Mouse (Mus musculus) small intestine, adult 2 months (tissue): ENCODE measurements at regions not wholly inside any gene's neighbourhood (a gene's known extent, or its start where the extent isn't known, plus 50 kb on each side); places are given as distances from the start of the nearest gene placed in this dataset.
A peak's percentile ranks its signal among the peaks of the same experiment; 100 is the strongest.

Source experiments
- H3K27ac ChIP-seq: fragments of 200-500 bp; 2 replicates; pipeline ENCODE4 v1.5.1; 2012; ENCODE audit warnings: low read depth, low read length, control low read depth, inconsistent platforms; ENCODE audit not compliant: insufficient read depth
- H3K27me3 ChIP-seq: fragments of 200-500 bp; 2 replicates; pipeline ENCODE4 v1.6.1; 2012; ENCODE audit warnings: mild to moderate bottlenecking, moderate library complexity, low read length, inconsistent platforms; ENCODE audit not compliant: control insufficient read depth, insufficient read depth
- H3K36me3 ChIP-seq: fragments of 200-500 bp; 2 replicates; pipeline ENCODE4 v1.6.1; 2012; ENCODE audit warnings: mild to moderate bottlenecking, low read length, control low read depth, inconsistent platforms; ENCODE audit not compliant: control insufficient read depth, insufficient read depth
- H3K4me1 ChIP-seq: fragments of 200-500 bp; 2 replicates; pipeline ENCODE4 v1.6.1; 2012; ENCODE audit warnings: low read length, inconsistent platforms, mixed read lengths; ENCODE audit not compliant: control insufficient read depth, insufficient read depth, insufficient read length
- H3K4me3 ChIP-seq: fragments of 200-500 bp; 2 replicates; pipeline ENCODE4 v1.5.1; 2012; ENCODE audit warnings: low read depth, mild to moderate bottlenecking, control low read depth, inconsistent platforms, low read length, moderate library complexity
- CTCF ChIP-seq: fragments of 200-500 bp; IDR thresholded peaks from 2 replicates; pipeline ENCODE4 v1.5.1; 2012; ENCODE audit warnings: low read depth, mild to moderate bottlenecking, control low read depth, inconsistent platforms, low read length, moderate library complexity, mixed read lengths; ENCODE audit not compliant: insufficient replicate concordance, insufficient read length; ENCODE audit errors: extremely low read depth
- POLR2A ChIP-seq: fragments of 200-500 bp; IDR thresholded peaks from 2 replicates; pipeline ENCODE4 v1.6.1; 2012; ENCODE audit warnings: low read depth, mild to moderate bottlenecking, control low read depth, inconsistent platforms, low read length, moderate library complexity
- WGBS: fragments of 180-500 bp; shearing (Covaris S2); methylation state at CpG from one replicate; pipeline ENCODE4 v1.1.7; 2018; 5-methylcytosine and 5-hydroxymethylcytosine counted together

DNA sequence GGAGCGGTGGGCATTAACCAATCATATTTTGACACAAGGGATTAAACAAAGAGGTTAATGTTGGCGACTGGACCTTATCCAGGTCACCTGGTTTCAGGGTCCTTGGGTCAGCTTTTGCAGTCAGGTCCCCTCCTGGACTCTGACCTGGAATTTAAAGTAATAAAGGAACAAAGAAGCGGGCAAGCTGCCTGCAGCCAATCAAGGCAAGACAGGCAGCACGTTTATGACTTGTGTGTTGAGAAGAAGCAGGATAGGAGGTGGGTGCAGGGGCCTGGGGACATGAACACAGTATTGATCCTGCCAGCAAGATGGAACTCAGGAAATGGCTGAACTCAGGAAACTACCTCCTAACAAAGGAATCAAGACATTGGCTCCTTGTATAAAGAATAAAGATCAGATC is 108.5 kb downstream of the Olfm1 start:
- no peak for TF ChIP-seq CTCF
- no peak overlapping the region for H3K4me3 ChIP-seq
- H3K27ac ChIP-seq = no peak overlapping the region
- no peaks in the 10 kb centered on the region for H3K4me1 ChIP-seq
- H3K27me3 ChIP-seq = no peaks in the 10 kb centered on the region
- 19% methylated on average over 4 of the region's 4 CpGs for WGBS
- H3K36me3 ChIP-seq = no peaks in the 10 kb centered on the region

DNA sequence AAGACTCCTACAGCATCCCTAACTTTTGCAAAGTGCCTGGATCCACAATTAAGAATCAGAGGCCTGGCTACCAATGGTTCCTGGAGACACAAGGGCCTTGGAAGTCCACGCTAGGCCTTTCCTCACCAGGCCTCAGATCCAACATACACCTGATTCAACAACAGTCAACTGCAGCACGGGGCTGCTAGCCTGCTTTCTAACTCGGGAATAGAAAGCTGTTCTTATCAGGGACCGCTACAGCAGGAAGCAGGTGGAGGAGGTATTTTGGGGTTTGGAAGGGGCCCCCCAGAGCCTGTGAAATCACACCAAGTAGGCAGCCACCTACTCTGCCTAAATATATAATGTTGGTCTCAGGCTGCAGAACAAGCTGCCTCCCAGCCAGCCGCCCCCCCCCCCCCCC is 111.1 kb downstream of the Olfm1 start:
- no peak overlapping the region for H3K27ac ChIP-seq
- TF ChIP-seq CTCF (no peak), POLR2A (no peak)
- no peaks in the 10 kb centered on the region for H3K36me3 ChIP-seq
- no peak overlapping the region for H3K4me3 ChIP-seq
- WGBS = 71% methylated on average over 5 of the region's 5 CpGs
- H3K27me3 ChIP-seq = no peaks in the 10 kb centered on the region
- no peaks in the 10 kb centered on the region for H3K4me1 ChIP-seq

DNA sequence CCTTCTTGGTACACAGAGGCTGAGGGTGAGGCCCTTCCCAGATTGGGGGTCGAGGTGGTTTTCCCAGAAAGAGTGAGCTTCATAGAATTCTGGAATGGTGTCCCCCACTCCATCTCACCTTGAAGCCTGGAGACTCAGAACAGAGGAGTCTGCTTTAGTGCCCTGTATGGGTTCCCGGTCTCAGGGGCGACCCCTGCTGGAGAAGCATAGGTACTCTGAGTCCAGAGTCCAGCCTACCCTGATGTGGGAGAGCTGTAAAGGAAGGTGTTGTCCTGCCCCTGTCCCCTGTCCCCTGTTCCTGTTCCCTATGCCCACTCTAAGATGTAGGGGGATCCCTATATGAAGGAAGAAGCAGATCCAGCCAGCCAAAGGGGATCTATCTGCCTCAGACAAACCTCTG is 111.9 kb downstream of the Olfm1 start:
- no peaks in the 10 kb centered on the region for H3K27me3 ChIP-seq
- no peaks in the 10 kb centered on the region for H3K4me1 ChIP-seq
- H3K36me3 ChIP-seq = no peaks in the 10 kb centered on the region
- H3K4me3 ChIP-seq = no peak overlapping the region
- no peak overlapping the region for H3K27ac ChIP-seq
- 9% methylated on average over 3 of the region's 3 CpGs for WGBS
- TF ChIP-seq CTCF (peak; percentile 76; the same call in 1 of the 2 replicates), POLR2A (no peak)

GRCm38 (mm10) chr2:28309122-28309521 is 116.3 kb downstream of the Olfm1 start:
- Histone ChIP-seq H3K4me3 (no peak overlapping the region), H3K27me3 (no peaks in the 10 kb centered on the region), H3K27ac (no peak overlapping the region), H3K36me3 (no peaks in the 10 kb centered on the region), H3K4me1 (no peaks in the 10 kb centered on the region)
- WGBS = 89% methylated on average over 5 of the region's 5 CpGs
- TF ChIP-seq POLR2A (no peak), CTCF (no peak)

DNA sequence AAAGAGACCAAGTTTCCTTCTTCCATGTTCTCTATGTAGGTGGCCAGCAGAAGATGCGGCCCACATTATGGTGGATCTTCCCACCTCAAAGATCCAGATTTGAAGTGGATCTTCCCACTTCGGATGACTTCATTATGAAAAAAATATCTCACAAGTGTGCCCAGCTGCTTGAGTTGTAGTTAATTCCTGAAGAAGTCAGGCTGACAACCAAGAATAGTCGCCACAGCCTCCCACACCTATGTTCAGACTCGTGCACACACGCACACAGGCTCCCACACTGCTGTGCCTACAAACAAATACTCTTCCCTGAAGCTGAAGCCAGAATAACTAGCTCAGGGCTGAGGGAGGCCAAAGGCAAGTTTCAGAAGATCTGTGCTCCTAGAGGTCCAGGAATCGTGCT is 119.4 kb downstream of the Olfm1 start:
- Histone ChIP-seq H3K4me1 (no peaks in the 10 kb centered on the region), H3K27me3 (no peaks in the 10 kb centered on the region), H3K36me3 (no peaks in the 10 kb centered on the region), H3K27ac (no peak overlapping the region), H3K4me3 (no peak overlapping the region)
- TF ChIP-seq POLR2A = no peak
- no peak for TF ChIP-seq CTCF
- WGBS = 80% methylated on average over 6 of the region's 6 CpGs

GRCm38 (mm10) chr2:28325502-28325901 is 121.1 kb upstream of the Ppp1r26 start:
- Histone ChIP-seq H3K4me3 (no peak overlapping the region), H3K36me3 (no peaks in the 10 kb centered on the region), H3K4me1 (no peaks in the 10 kb centered on the region), H3K27ac (no peak overlapping the region), H3K27me3 (no peaks in the 10 kb centered on the region)
- TF ChIP-seq CTCF (no peak), POLR2A (no peak)
- 44% methylated on average over 11 of the region's 11 CpGs for WGBS

DNA sequence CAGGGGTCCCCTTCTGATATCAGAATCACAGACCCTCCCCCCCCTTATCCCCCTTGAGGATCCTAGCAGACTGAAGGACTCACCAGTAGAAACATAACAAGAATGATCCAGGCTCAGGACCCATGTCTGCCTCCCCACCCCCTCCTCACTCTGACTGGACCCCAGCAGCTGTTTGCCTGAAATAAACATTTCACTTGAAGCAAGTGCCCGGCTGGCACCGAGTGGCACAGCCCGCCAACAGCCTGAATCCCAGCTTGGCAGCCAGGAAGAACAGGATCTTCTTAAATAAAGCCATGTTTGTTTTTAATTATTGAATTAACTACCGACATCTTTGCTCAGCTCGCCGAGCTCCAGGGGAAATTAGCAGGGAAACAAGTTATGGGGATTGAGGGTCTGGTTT is 120.5 kb upstream of the Ppp1r26 start:
- no peaks in the 10 kb centered on the region for H3K4me1 ChIP-seq
- H3K4me3 ChIP-seq = no peak overlapping the region
- WGBS = 58% methylated on average over 6 of the region's 6 CpGs

GRCm38 (mm10) chr2:28326682-28327081 is 119.9 kb upstream of the Ppp1r26 start:
- TF ChIP-seq CTCF = no peak
- TF ChIP-seq POLR2A = no peak
- WGBS = 82% methylated on average over 3 of the region's 3 CpGs
- Histone ChIP-seq H3K4me1 (no peaks in the 10 kb centered on the region), H3K27me3 (no peaks in the 10 kb centered on the region), H3K27ac (no peak overlapping the region), H3K36me3 (no peaks in the 10 kb centered on the region), H3K4me3 (no peak overlapping the region)

More for the DNA sequence above, 120.5 kb upstream of the Ppp1r26 start:
- Histone ChIP-seq H3K36me3 (no peaks in the 10 kb centered on the region), H3K27ac (no peak overlapping the region), H3K27me3 (no peaks in the 10 kb centered on the region)
- TF ChIP-seq POLR2A = no peak
